Mouse (Mus musculus): ENCODE measurements around the gene Wdr20.
A peak's percentile ranks its signal among the peaks of the same experiment; 100 is the strongest.

DNA sequence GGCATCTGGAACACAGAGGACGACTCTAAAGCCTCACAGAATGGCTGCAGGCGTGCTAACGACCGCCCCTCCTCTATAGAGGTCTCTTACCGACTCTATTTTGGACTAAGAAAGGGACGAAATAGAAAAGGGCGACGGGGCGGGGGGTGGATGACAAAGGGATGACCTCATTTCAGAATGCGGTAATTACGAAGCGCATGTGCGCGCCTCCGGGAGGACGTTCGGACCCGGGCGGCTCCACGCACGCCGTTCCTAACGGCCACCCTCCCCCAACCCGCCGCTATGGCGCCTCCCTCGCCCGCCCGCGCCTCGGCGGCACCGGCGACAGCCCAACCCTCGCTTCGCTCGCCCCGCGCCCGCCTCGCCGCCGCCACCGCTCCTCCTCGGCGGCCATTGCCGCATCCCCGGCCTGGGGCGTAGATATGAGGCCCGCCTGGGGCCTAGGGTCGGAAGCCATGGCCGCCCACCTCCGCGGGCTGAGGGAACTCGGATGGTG lies 42.0 kb upstream of the Wdr20 start:
- TF ChIP-seq NRF1 (IDR thresholded peaks at IDR 0.05; ENCODE audit: low read depth, low read length) (peak; percentile 48), ZKSCAN1 (IDR thresholded peaks at IDR 0.05; ENCODE audit: borderline replicate concordance, low read depth, low read length) (no peak), EP300 (IDR thresholded peaks at IDR 0.05; ENCODE audit: low read length) (no peak), CTCF (conservative IDR thresholded peaks at IDR 0.05 in 1 of 2, IDR thresholded peaks at IDR 0.05 in 1 of 2; ENCODE audit: low read depth in 2 of 2, low read length in 2 of 2) (no peak)

Data from CH12.LX (cell line).